Mouse (Mus musculus) 3134 (cell line): ENCODE measurements around the gene Impdh2.
"Not testable (repeated sequence)": the region's sequence is repeated elsewhere in the genome, so short reads cannot be mapped to it uniquely, and the experiment has no call there.

Experiments used
- DNase-seq: peaks from one replicate; pipeline ENCODE4 v3.0.0-alpha.2; 2011; ENCODE audit warnings: low spot score; ENCODE audit not compliant: insufficient read length; ENCODE audit errors: extremely low read depth

The Impdh2 gene

GRCm38 (mm10) chr9:108600011-108600410 is 39.9 kb downstream of the Impdh2 start:
- DNase-seq = no peak

GRCm38 (mm10) chr9:108601986-108602385 is 41.9 kb downstream of the Impdh2 start:
- DNase-seq = no peak

- not testable (repeated sequence) for DNase-seq
Observed at GRCm38 (mm10) chr9:108607929-108608328, 47.8 kb downstream of the Impdh2 start.

GRCm38 (mm10) chr9:108608889-108609288 is 48.8 kb downstream of the Impdh2 start:
- no peak for DNase-seq

- DNase-seq = no peak
Observed at GRCm38 (mm10) chr9:108611488-108611887, 51.4 kb downstream of the Impdh2 start.
